In genomic region chr14:121061686-121062085, GRCm38 (mm10) we compare ENCODE assay signal across 8 mouse cellular contexts. TPM values are rescaled to one million over a fixed set of nuclear protein-coding genes. Genes with fewer than 3 reads are reported as not detected.
DNase-seq lines count a peak whose midpoint lies in the region; ATAC-seq and TF ChIP-seq lines count a peak whose summit lies in the region.

No protein-coding gene starts in this region.

- H3K27ac ChIP-seq in intestine, embryonic 15.5 days = peak overlapping the region; percentile 66
- no peak overlapping the region for H3K27ac ChIP-seq in stomach, postnatal 0 days (replicated peaks)
- no peak overlapping the region for H3K27ac ChIP-seq in thymus, adult 2 months (ENCODE audit: control insufficient read depth, insufficient read depth, low read length)

- no peak for TF ChIP-seq POLR2A in thymus, adult 2 months (IDR thresholded peaks at IDR 0.05; ENCODE audit: control insufficient read depth, extremely low read depth, insufficient read depth, low read length, poor library complexity)

- H3K4me2 ChIP-seq in intestine, embryonic 15.5 days (replicated peaks) = no peak overlapping the region
- H3K4me2 ChIP-seq in stomach, postnatal 0 days (replicated peaks; ENCODE audit: low read depth) = no peak overlapping the region

- peaks cover 5% of the 10 kb centered on the region; the same call in 1 of the 2 replicates for H3K36me3 ChIP-seq in intestine, embryonic 15.5 days
- no peaks in the 10 kb centered on the region; the same call in 1 of the 2 replicates for H3K36me3 ChIP-seq in stomach, postnatal 0 days (ENCODE audit: control insufficient read depth, insufficient read depth, low read length)
- no peaks in the 10 kb centered on the region for H3K36me3 ChIP-seq in thymus, adult 2 months (ENCODE audit: control insufficient read depth, insufficient read depth, low read length)

- no peak for TF ChIP-seq CTCF in stomach, postnatal 0 days (IDR thresholded peaks at IDR 0.05; ENCODE audit: low read depth)
- no peak for TF ChIP-seq CTCF in thymus, adult 2 months (IDR thresholded peaks at IDR 0.05; ENCODE audit: borderline replicate concordance, control insufficient read depth, extremely low read depth, insufficient read depth, low read length, poor library complexity)

- 55% methylated on average over 4 of the region's 4 CpGs for WGBS in intestine, embryonic 15.5 days
- 47% methylated on average over 4 of the region's 4 CpGs for WGBS in stomach, postnatal 0 days
- WGBS in thymus, adult 2 months = 84% methylated on average over 4 of the region's 4 CpGs

- H3K27me3 ChIP-seq in intestine, embryonic 15.5 days (replicated peaks) = no peaks in the 10 kb centered on the region
- H3K27me3 ChIP-seq in stomach, postnatal 0 days (ENCODE audit: control insufficient read depth, insufficient read depth, low read length) = no peaks in the 10 kb centered on the region
- H3K27me3 ChIP-seq in thymus, adult 2 months (ENCODE audit: control insufficient read depth, insufficient read depth, low read length) = no peaks in the 10 kb centered on the region

- no peak overlapping the region for H3K9ac ChIP-seq in intestine, embryonic 15.5 days
- H3K9ac ChIP-seq in stomach, postnatal 0 days (ENCODE audit: low read length) = no peak overlapping the region

- no peak for TF ChIP-seq EP300 in stomach, postnatal 0 days (optimal IDR thresholded peaks at IDR 0.05)

- peak; percentile 44; the same call in 1 of the 2 replicates for ATAC-seq in intestine, embryonic 15.5 days
- 0 out of 2 replicates have a peak, but pooled peaks have one; percentile 32 for ATAC-seq in stomach, postnatal 0 days (ENCODE audit: low FRiP score, low TSS enrichment)
- ATAC-seq in cerebellum, adult (ENCODE audit: insufficient number of reproducible peaks, low FRiP score, low TSS enrichment) = no peak

- H3K4me3 ChIP-seq in intestine, embryonic 15.5 days (replicated peaks) = no peak overlapping the region
- H3K4me3 ChIP-seq in stomach, postnatal 0 days (ENCODE audit: low read depth, low read length) = no peak overlapping the region
- no peak overlapping the region for H3K4me3 ChIP-seq in thymus, adult 2 months (ENCODE audit: control insufficient read depth, insufficient read depth, low read length)

- no peaks in the 10 kb centered on the region for H3K9me3 ChIP-seq in intestine, embryonic 15.5 days
- H3K9me3 ChIP-seq in stomach, postnatal 0 days (ENCODE audit: control insufficient read depth, low read length) = no peaks in the 10 kb centered on the region

- DNase-seq in lung, postnatal 10 days = peak; percentile 32
- no peak for DNase-seq in lung, postnatal 25 days (ENCODE audit: low spot score)
- peak; percentile 27 for DNase-seq in gastrocnemius, postnatal 10 days
- DNase-seq in stomach, postnatal 0 days (ENCODE audit: low spot score) = no peak
- no peak for DNase-seq in urinary bladder, adult 2 months (ENCODE audit: low spot score)
- no peak for DNase-seq in thymus, adult 2 months

- H3K4me1 ChIP-seq in intestine, embryonic 15.5 days (replicated peaks) = peaks cover 31% of the 10 kb centered on the region
- H3K4me1 ChIP-seq in stomach, postnatal 0 days (replicated peaks; ENCODE audit: control insufficient read depth, insufficient read depth) = peaks cover 5% of the 10 kb centered on the region; the same call in 1 of the 2 replicates
- no peaks in the 10 kb centered on the region for H3K4me1 ChIP-seq in thymus, adult 2 months (replicated peaks; ENCODE audit: control insufficient read depth, insufficient read depth, low read length)

RNA-seq across cellular contexts. Expression of gene Farp1, which starts 26.7 kb away (rescaled TPM):
- 10 to 100 TPM; 17.5 to 27.5 TPM for total RNA-seq in gastrocnemius, postnatal 10 days (2021)
- 15.8 and 16.6 TPM in 2 replicates for polyA plus RNA-seq in intestine, embryonic 15.5 days (2015; fragmentation: Nextera tagmentation; extraction: Ambion mirVana)
- polyA plus RNA-seq in stomach, postnatal 0 days (2015; fragmentation: Nextera tagmentation; extraction: Ambion mirVana) = 4.6 and 5.8 TPM in 2 replicates
- 31.7 and 46.1 TPM in 2 replicates for polyA plus RNA-seq in urinary bladder, adult 2 months (2012; rRNA removed)
- polyA plus RNA-seq in thymus, adult 2 months (2012; rRNA removed) = 4.9 and 5.1 TPM in 2 replicates

Comparison
In these comparisons a context has a peak if more than half of its experiments do, and no peak if none do; other contexts are left out.
1. DNase-seq: peak in lung, postnatal 10 days (single experiment) and gastrocnemius, postnatal 10 days (single experiment); none in lung, postnatal 25 days (single experiment), stomach, postnatal 0 days (single experiment), urinary bladder, adult 2 months (single experiment) and thymus, adult 2 months (single experiment).